Mouse (Mus musculus): ENCODE measurements around the gene E130308A19Rik. TPM values are rescaled to one million over a fixed set of nuclear protein-coding genes. Genes with fewer than 3 reads are reported as not detected.

E130308A19Rik gene
- polyA plus RNA-seq, 1 experiment from 2014 or later: 35.2 TPM

- no peak overlapping the region for H3K27ac ChIP-seq
- ATAC-seq (ENCODE audit: insufficient number of reproducible peaks, insufficient read depth, low FRiP score, low TSS enrichment, low read depth): no peak
- H3K27me3 ChIP-seq: peaks cover 4% of the 10 kb centered on the region; the same call in 1 of the 2 replicates
- no peaks in the 10 kb centered on the region for H3K9me3 ChIP-seq
- H3K36me3 ChIP-seq: peaks cover 4% of the 10 kb centered on the region; the same call in 1 of the 2 replicates
- peaks cover 43% of the 10 kb centered on the region for H3K4me1 ChIP-seq (replicated peaks)
- H3K9ac ChIP-seq (replicated peaks): no peak overlapping the region
- no peak overlapping the region for H3K4me3 ChIP-seq (replicated peaks)
- WGBS: 73% methylated on average over 7 of the region's 7 CpGs
- no peak overlapping the region for H3K4me2 ChIP-seq
These were observed 88.9 kb downstream of the E130308A19Rik start for GRCm38 (mm10) chr4:59714926-59715325.

- no peak overlapping the region for H3K4me2 ChIP-seq
- H3K27me3 ChIP-seq: peaks cover 4% of the 10 kb centered on the region; the same call in 1 of the 2 replicates
- H3K9ac ChIP-seq (replicated peaks): no peak overlapping the region
- H3K36me3 ChIP-seq: peaks cover 10% of the 10 kb centered on the region
- H3K27ac ChIP-seq: no peak overlapping the region
- WGBS: 84% methylated on average over 3 of the region's 3 CpGs
- no peaks in the 10 kb centered on the region for H3K9me3 ChIP-seq
- ATAC-seq (ENCODE audit: insufficient number of reproducible peaks, insufficient read depth, low FRiP score, low TSS enrichment, low read depth): no peak
- H3K4me1 ChIP-seq (replicated peaks): peaks cover 43% of the 10 kb centered on the region
- no peak overlapping the region for H3K4me3 ChIP-seq (replicated peaks)
These were observed 89.5 kb downstream of the E130308A19Rik start for GRCm38 (mm10) chr4:59715531-59715930.

DNA sequence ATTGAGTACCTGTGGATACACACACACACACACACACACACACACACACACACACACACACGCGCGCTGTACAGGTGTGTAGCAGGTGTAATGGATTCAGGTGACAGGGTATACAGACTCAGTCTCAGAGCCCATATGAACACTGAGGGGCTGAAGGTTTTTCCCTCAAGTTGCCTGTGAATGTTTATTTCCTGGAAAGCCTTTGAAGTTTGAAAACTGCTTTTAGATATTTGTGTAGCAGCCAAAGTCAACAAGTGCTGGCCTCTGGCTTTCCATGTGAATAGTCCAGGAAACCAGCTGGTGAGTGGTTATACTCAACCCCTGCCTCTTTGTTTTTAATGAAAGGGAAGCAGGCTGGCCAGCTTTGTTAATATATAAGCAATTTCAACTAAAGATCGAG lies 91.3 kb downstream of the E130308A19Rik start:
- Histone ChIP-seq H3K9me3 (no peaks in the 10 kb centered on the region), H3K27ac (no peak overlapping the region), H3K27me3 (peaks cover 4% of the 10 kb centered on the region; the same call in 1 of the 2 replicates), H3K4me3 (replicated peaks) (no peak overlapping the region), H3K9ac (replicated peaks) (no peak overlapping the region), H3K4me2 (no peak overlapping the region), H3K36me3 (peaks cover 11% of the 10 kb centered on the region), H3K4me1 (replicated peaks) (peaks cover 43% of the 10 kb centered on the region)
- WGBS: 73% methylated on average over 4 of the region's 4 CpGs
- ATAC-seq (ENCODE audit: insufficient number of reproducible peaks, insufficient read depth, low FRiP score, low TSS enrichment, low read depth): no peak

- WGBS: 41% methylated on average over 8 of the region's 8 CpGs
- no peak overlapping the region for H3K4me3 ChIP-seq (replicated peaks)
- no peak overlapping the region for H3K9ac ChIP-seq (replicated peaks)
- ATAC-seq (ENCODE audit: insufficient number of reproducible peaks, insufficient read depth, low FRiP score, low TSS enrichment, low read depth): no peak
- H3K4me2 ChIP-seq: no peak overlapping the region
- H3K36me3 ChIP-seq: peaks cover 11% of the 10 kb centered on the region
- H3K9me3 ChIP-seq: no peaks in the 10 kb centered on the region
- H3K4me1 ChIP-seq (replicated peaks): peaks cover 31% of the 10 kb centered on the region
- no peak overlapping the region for H3K27ac ChIP-seq
- peaks cover 4% of the 10 kb centered on the region; the same call in 1 of the 2 replicates for H3K27me3 ChIP-seq
These were observed 92.5 kb downstream of the E130308A19Rik start for GRCm38 (mm10) chr4:59718542-59718941.

DNA sequence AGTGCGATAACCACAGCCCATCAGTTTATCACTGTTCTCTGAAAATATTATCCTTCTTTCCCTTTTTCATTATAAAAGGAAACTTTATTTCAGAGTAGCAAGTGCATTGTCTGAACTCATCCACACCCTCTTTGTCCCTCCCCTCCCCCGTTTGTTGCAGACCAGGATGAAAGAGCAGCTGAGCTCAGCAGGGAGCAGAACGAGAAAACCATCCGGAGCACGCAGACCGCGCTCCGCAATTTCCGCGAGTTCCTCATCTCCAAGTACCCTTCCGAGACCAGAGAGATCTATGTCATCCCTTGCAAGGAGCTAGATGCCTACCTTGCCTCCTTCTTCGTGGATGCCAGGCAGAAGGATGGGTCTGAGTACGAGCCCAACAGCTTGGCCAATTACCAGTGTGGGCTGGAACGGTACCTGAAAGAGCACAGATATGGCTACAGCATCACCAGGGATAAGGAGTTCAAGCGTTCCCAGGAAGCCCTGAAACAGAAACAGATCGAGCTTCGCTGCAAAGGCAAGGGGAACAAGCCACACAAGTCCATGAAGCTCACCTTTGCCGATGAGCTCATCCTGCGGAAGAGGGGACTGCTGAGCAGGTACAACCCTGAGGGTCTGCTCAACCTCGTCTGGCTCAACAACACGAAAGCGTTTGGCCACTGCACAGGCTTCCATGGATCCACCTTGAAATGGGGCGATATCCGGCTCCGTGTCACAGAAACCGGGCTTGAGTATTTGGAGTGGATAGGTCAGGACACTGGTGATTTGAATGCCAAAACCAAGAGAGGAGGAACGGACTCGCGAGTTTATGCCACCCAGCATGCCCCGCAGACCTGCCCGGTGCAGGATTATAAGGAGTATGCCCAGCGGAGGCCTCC lies 93.7 kb downstream of the E130308A19Rik start:
- H3K4me2 ChIP-seq: no peak overlapping the region
- WGBS: 83% methylated on average over 32 of the region's 32 CpGs

DNA sequence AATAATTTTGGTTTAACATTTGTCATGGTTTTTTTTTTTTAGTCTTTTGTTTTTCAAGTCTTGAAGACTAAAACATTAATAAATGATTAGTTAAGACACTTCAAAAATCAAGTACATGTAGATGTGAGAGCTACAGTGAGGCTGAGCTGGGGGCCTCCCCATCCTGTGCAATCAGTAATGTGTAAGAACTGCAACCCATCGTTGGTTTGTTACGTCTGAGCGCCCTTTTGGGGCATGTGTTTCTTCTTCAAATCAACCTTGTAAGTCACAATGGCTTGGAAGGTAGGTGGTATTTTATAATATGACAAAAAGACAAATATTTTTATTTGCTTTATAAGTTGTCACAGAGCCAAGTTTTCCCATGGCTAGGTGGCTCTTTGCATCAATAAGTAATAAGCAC lies 95.8 kb downstream of the E130308A19Rik start:
- peaks cover 11% of the 10 kb centered on the region for H3K36me3 ChIP-seq
- H3K4me3 ChIP-seq (replicated peaks): no peak overlapping the region
- no peak overlapping the region for H3K9ac ChIP-seq (replicated peaks)
- H3K4me1 ChIP-seq (replicated peaks): peaks cover 19% of the 10 kb centered on the region
- H3K27ac ChIP-seq: no peak overlapping the region
- no peaks in the 10 kb centered on the region for H3K27me3 ChIP-seq
- ATAC-seq (ENCODE audit: insufficient number of reproducible peaks, insufficient read depth, low FRiP score, low TSS enrichment, low read depth): no peak
- no peaks in the 10 kb centered on the region for H3K9me3 ChIP-seq
- no peak overlapping the region for H3K4me2 ChIP-seq
- WGBS: 78% methylated on average over 3 of the region's 3 CpGs

More for the DNA sequence above, 93.7 kb downstream of the E130308A19Rik start:
- Histone ChIP-seq H3K4me3 (replicated peaks) (no peak overlapping the region), H3K27me3 (0 out of 2 replicates have a peak, but pooled peaks cover 1% of the 10 kb centered on the region), H3K9ac (replicated peaks) (no peak overlapping the region), H3K9me3 (no peaks in the 10 kb centered on the region), H3K36me3 (peaks cover 11% of the 10 kb centered on the region), H3K27ac (no peak overlapping the region), H3K4me1 (replicated peaks) (peaks cover 22% of the 10 kb centered on the region)
- ATAC-seq (ENCODE audit: insufficient number of reproducible peaks, insufficient read depth, low FRiP score, low TSS enrichment, low read depth): no peak

GRCm38 (mm10) chr4:59725579-59725978 lies 99.6 kb downstream of the E130308A19Rik start:
- Histone ChIP-seq H3K4me1 (replicated peaks) (peaks cover 20% of the 10 kb centered on the region), H3K9me3 (no peaks in the 10 kb centered on the region), H3K36me3 (peaks cover under 1% of the 10 kb centered on the region; the same call in 1 of the 2 replicates), H3K27ac (no peak overlapping the region), H3K27me3 (no peaks in the 10 kb centered on the region), H3K4me2 (no peak overlapping the region), H3K4me3 (replicated peaks) (no peak overlapping the region), H3K9ac (replicated peaks) (no peak overlapping the region)
- 86% methylated on average over 4 of the region's 4 CpGs for WGBS
- no peak for ATAC-seq (ENCODE audit: insufficient number of reproducible peaks, insufficient read depth, low FRiP score, low TSS enrichment, low read depth)

- H3K4me1 ChIP-seq (replicated peaks): peaks cover 17% of the 10 kb centered on the region
- no peak overlapping the region for H3K4me2 ChIP-seq
- no peak overlapping the region for H3K9ac ChIP-seq (replicated peaks)
- H3K27me3 ChIP-seq: no peaks in the 10 kb centered on the region
- H3K4me3 ChIP-seq (replicated peaks): no peak overlapping the region
- H3K36me3 ChIP-seq: no peaks in the 10 kb centered on the region
- H3K27ac ChIP-seq: no peak overlapping the region
- no peaks in the 10 kb centered on the region for H3K9me3 ChIP-seq
- no peak for ATAC-seq (ENCODE audit: insufficient number of reproducible peaks, insufficient read depth, low FRiP score, low TSS enrichment, low read depth)
- 94% methylated on average over 12 of the region's 12 CpGs for WGBS
These were observed 100.5 kb downstream of the E130308A19Rik start for GRCm38 (mm10) chr4:59726501-59726900.

- 65% methylated on average over 5 of the region's 5 CpGs for WGBS
- Histone ChIP-seq H3K4me2 (no peak overlapping the region), H3K9ac (replicated peaks) (no peak overlapping the region), H3K27me3 (no peaks in the 10 kb centered on the region), H3K4me3 (replicated peaks) (no peak overlapping the region), H3K27ac (no peak overlapping the region), H3K36me3 (no peaks in the 10 kb centered on the region), H3K4me1 (replicated peaks) (peaks cover 17% of the 10 kb centered on the region), H3K9me3 (no peaks in the 10 kb centered on the region)
- ATAC-seq (ENCODE audit: insufficient number of reproducible peaks, insufficient read depth, low FRiP score, low TSS enrichment, low read depth): no peak
These were observed 101.3 kb downstream of the E130308A19Rik start for GRCm38 (mm10) chr4:59727187-59727877.

DNA sequence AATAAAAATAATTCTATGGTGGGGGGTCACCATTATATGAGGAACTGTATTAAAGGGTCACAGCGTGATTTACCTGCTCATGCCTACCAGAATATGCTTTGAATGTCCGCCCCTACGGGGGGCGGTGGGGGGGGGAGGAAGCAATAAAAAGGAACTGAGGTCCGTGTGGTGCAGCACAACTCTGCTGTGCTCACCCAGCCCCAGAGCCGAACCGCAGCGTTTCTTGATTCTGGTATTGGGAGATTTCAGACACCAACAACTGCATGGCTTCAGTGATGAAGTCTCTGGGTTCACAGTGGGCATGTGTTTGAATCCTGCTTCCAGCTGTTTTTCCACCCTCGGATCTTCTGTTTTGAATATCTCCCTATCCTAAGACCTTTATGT lies 101.9 kb downstream of the E130308A19Rik start:
- Histone ChIP-seq H3K9ac (replicated peaks) (no peak overlapping the region), H3K27me3 (no peaks in the 10 kb centered on the region), H3K4me3 (replicated peaks) (no peak overlapping the region), H3K36me3 (no peaks in the 10 kb centered on the region), H3K27ac (no peak overlapping the region), H3K4me2 (no peak overlapping the region), H3K4me1 (replicated peaks) (peaks cover 17% of the 10 kb centered on the region), H3K9me3 (no peaks in the 10 kb centered on the region)
- 70% methylated on average over 9 of the region's 9 CpGs for WGBS
- no peak for ATAC-seq (ENCODE audit: insufficient number of reproducible peaks, insufficient read depth, low FRiP score, low TSS enrichment, low read depth)

DNA sequence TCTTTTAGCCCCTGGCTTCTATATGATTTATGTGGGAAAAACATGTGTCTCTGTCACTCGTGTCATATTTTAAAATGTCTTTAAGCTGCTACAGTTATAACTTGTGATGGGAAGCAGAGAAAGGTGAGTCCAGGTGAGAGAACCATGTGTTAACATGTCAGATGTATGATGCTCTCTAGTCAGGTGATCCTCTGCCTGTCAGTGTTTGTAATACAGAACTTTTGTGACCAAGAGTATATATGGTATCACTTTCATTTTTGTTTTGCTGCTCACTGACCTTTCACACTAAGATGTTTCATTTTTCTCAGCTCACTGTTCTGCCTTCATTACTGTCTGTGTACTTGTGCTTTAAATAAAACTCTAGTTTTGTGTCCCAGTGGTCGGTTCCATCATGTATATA lies 102.8 kb downstream of the E130308A19Rik start:
- no peaks in the 10 kb centered on the region for H3K36me3 ChIP-seq
- no peaks in the 10 kb centered on the region for H3K9me3 ChIP-seq
- peaks cover 17% of the 10 kb centered on the region for H3K4me1 ChIP-seq (replicated peaks)
- no peaks in the 10 kb centered on the region for H3K27me3 ChIP-seq
- no peak overlapping the region for H3K9ac ChIP-seq (replicated peaks)
- no peak overlapping the region for H3K27ac ChIP-seq
- whole genome bisulfite sequencing: 79% methylated on average over 2 of the region's 2 CpGs
- H3K4me2 ChIP-seq: no peak overlapping the region
- H3K4me3 ChIP-seq (replicated peaks): no peak overlapping the region
- ATAC-seq (ENCODE audit: insufficient number of reproducible peaks, insufficient read depth, low FRiP score, low TSS enrichment, low read depth): no peak

All from limb, embryonic 12.5 days (tissue).